In genomic region chr17:46497956-46498355, GRCm38 (mm10) we compare ENCODE assay signal across 15 mouse cellular contexts. TPM values are rescaled to one million over a fixed set of nuclear protein-coding genes. Genes with fewer than 3 reads are reported as not detected.
A peak's percentile ranks its signal among the peaks of the same experiment; 100 is the strongest.
DNase-seq lines count a peak whose midpoint lies in the region; ATAC-seq and TF ChIP-seq lines count a peak whose summit lies in the region.
"Had no signal": no experiment of that assay in that cellular context is flagged by ENCODE, and none has a peak within 500 bp of the region (broad histone marks: within the 10 kb centered on the region; RNA-seq: fewer than 3 reads in every experiment).

No protein-coding gene starts in this region.

- no peaks in the 10 kb centered on the region for H3K9me3 ChIP-seq in forebrain, embryonic 12.5 days
- H3K9me3 ChIP-seq in forebrain, embryonic 14.5 days (replicated peaks; ENCODE audit: control insufficient read depth, low read length): no peaks in the 10 kb centered on the region
- no peaks in the 10 kb centered on the region for H3K9me3 ChIP-seq in midbrain, embryonic 10.5 days (replicated peaks)
- H3K9me3 ChIP-seq in midbrain, embryonic 15.5 days: no peaks in the 10 kb centered on the region

- H3K79me2 ChIP-seq in myocyte (ENCODE audit: control insufficient read depth, insufficient read depth): no peaks in the 10 kb centered on the region

- intact Hi-C loops in heart, postnatal 25 days (cut with DNase I): no loop called here

- H3K9ac ChIP-seq in forebrain, embryonic 12.5 days: no peak overlapping the region
- H3K9ac ChIP-seq in forebrain, embryonic 14.5 days (ENCODE audit: low read length): no peak overlapping the region
- no peak overlapping the region for H3K9ac ChIP-seq in midbrain, embryonic 15.5 days

- H3K27ac ChIP-seq in forebrain, embryonic 12.5 days: no peak overlapping the region
- no peak overlapping the region for H3K27ac ChIP-seq in forebrain, embryonic 14.5 days (ENCODE audit: low read depth, low read length)
- H3K27ac ChIP-seq in midbrain, embryonic 10.5 days (replicated peaks): no peak overlapping the region
- H3K27ac ChIP-seq in midbrain, embryonic 15.5 days: no peak overlapping the region
- H3K27ac ChIP-seq: kidney, postnatal 0 days had no signal

- H3ac ChIP-seq in myocyte (ENCODE audit: control insufficient read depth, insufficient read length): no peak overlapping the region

- no peak overlapping the region for H3K4me3 ChIP-seq in forebrain, embryonic 12.5 days (replicated peaks)
- no peak overlapping the region for H3K4me3 ChIP-seq in forebrain, embryonic 14.5 days (ENCODE audit: low read depth, low read length)
- peak overlapping the region; percentile 80; the same call in 1 of the 2 replicates for H3K4me3 ChIP-seq in midbrain, embryonic 10.5 days
- H3K4me3 ChIP-seq in midbrain, embryonic 15.5 days: no peak overlapping the region
- H3K4me3 ChIP-seq in myocyte: peak overlapping the region; percentile 37

- H3K4me1 ChIP-seq in forebrain, embryonic 12.5 days: peaks cover 14% of the 10 kb centered on the region
- H3K4me1 ChIP-seq in forebrain, embryonic 14.5 days (ENCODE audit: control insufficient read depth, insufficient read depth, low read length): no peaks in the 10 kb centered on the region
- H3K4me1 ChIP-seq in midbrain, embryonic 10.5 days: peaks cover 23% of the 10 kb centered on the region
- peaks cover 4% of the 10 kb centered on the region; the same call in 1 of the 2 replicates for H3K4me1 ChIP-seq in midbrain, embryonic 15.5 days

- ATAC-seq in forebrain, embryonic 12.5 days (ENCODE audit: low FRiP score): no peak
- ATAC-seq in forebrain, embryonic 14.5 days: no peak
- ATAC-seq in midbrain, embryonic 15.5 days (replicated peaks): no peak
- ATAC-seq: midbrain, embryonic 16.5 days had no signal

- 61% methylated on average over 8 of the region's 8 CpGs for WGBS in forebrain, embryonic 12.5 days
- 51% methylated on average over 8 of the region's 8 CpGs for WGBS in forebrain, embryonic 14.5 days
- 70% methylated on average over 8 of the region's 8 CpGs for WGBS in midbrain, embryonic 10.5 days
- 58% methylated on average over 8 of the region's 8 CpGs for WGBS in midbrain, embryonic 15.5 days

- no peak for TF ChIP-seq POLR2A in myocyte (IDR thresholded peaks at IDR 0.05; ENCODE audit: insufficient read length, low read depth)

- H3K27me3 ChIP-seq in forebrain, embryonic 12.5 days: peaks cover 19% of the 10 kb centered on the region
- H3K27me3 ChIP-seq in forebrain, embryonic 14.5 days (replicated peaks; ENCODE audit: control insufficient read depth, insufficient read depth, low read length): no peaks in the 10 kb centered on the region; the same call in 1 of the 2 replicates
- peaks cover 21% of the 10 kb centered on the region for H3K27me3 ChIP-seq in midbrain, embryonic 10.5 days (ENCODE audit: low read depth, poor library complexity, severe bottlenecking)
- H3K27me3 ChIP-seq in midbrain, embryonic 15.5 days (replicated peaks): peaks cover 11% of the 10 kb centered on the region
- H3K27me3 ChIP-seq in myocyte (ENCODE audit: control insufficient read depth, insufficient read depth, insufficient read length): peaks cover 19% of the 10 kb centered on the region

- H3K36me3 ChIP-seq in forebrain, embryonic 12.5 days (replicated peaks): peaks cover 27% of the 10 kb centered on the region
- H3K36me3 ChIP-seq in forebrain, embryonic 14.5 days (ENCODE audit: control insufficient read depth, insufficient read depth, low read length): peaks cover 20% of the 10 kb centered on the region; the same call in 1 of the 2 replicates
- peaks cover 46% of the 10 kb centered on the region for H3K36me3 ChIP-seq in midbrain, embryonic 10.5 days
- peaks cover 7% of the 10 kb centered on the region for H3K36me3 ChIP-seq in midbrain, embryonic 15.5 days (replicated peaks)
- no peaks in the 10 kb centered on the region for H3K36me3 ChIP-seq in myocyte (ENCODE audit: control insufficient read depth, insufficient read depth)

- no peak for DNase-seq in forebrain, embryonic 14.5 days (ENCODE audit: low spot score)
- DNase-seq in midbrain, embryonic 10.5 days (ENCODE audit: low spot score): no peak
- peak; percentile 85 for DNase-seq in R1 (ENCODE audit: low read depth, low spot score)
- no peak for DNase-seq in cerebellum, postnatal 14 days
- DNase-seq in heart, postnatal 25 days (ENCODE audit: low spot score): no peak
- DNase-seq: right cerebral cortex, postnatal 25 days had no signal

- 0 out of 2 replicates have a peak overlapping the region, but pooled peaks have one; percentile 82 for H3K4me2 ChIP-seq in forebrain, embryonic 12.5 days
- no peak overlapping the region; the same call in 1 of the 2 replicates for H3K4me2 ChIP-seq in forebrain, embryonic 14.5 days (ENCODE audit: low read length)
- H3K4me2 ChIP-seq in midbrain, embryonic 15.5 days: no peak overlapping the region
- peak overlapping the region; percentile 75 for H3K4me2 ChIP-seq in myocyte (ENCODE audit: low read depth)

TF ChIP-seq in myocyte, 11 proteins besides CTCF, POLR2A, EP300 and RAD21:
- TF ChIP-seq TCF12 (IDR thresholded peaks at IDR 0.05; ENCODE audit: insufficient read depth, poor library complexity, severe bottlenecking) (no peak), SRF (IDR thresholded peaks at IDR 0.05; ENCODE audit: control insufficient read depth, insufficient read length, low read depth) (no peak), REST (IDR thresholded peaks at IDR 0.05; ENCODE audit: insufficient read depth, insufficient read length) (no peak), TCF3 (IDR thresholded peaks at IDR 0.05; ENCODE audit: insufficient read length, low read depth) (no peak)

RNA-seq across cellular contexts. Expression of gene Dnph1, which starts 1.4 kb away (rescaled TPM):
- polyA plus RNA-seq in forebrain, embryonic 12.5 days (2016; fragmentation: Nextera tagmentation; extraction: Ambion mirVana): 68.3 and 71.7 TPM in 2 replicates
- 33.0 and 41.6 TPM in 2 replicates for polyA plus RNA-seq in forebrain, embryonic 14.5 days (2014; fragmentation: Nextera tagmentation; extraction: Ambion mirVana)
- 85.2 and 98.4 TPM in 2 replicates for polyA plus RNA-seq in midbrain, embryonic 10.5 days (2016; fragmentation: Nextera tagmentation; extraction: Ambion mirVana)
- polyA plus RNA-seq in midbrain, embryonic 15.5 days (2015; fragmentation: Nextera tagmentation; extraction: Ambion mirVana): 14.5 and 17.3 TPM in 2 replicates
- polyA plus RNA-seq in myocyte (2012; fragmentation: generic; extraction: Trizol): 22.6 TPM
- 1 to 10 TPM; 1.1 to 2.4 TPM for total RNA-seq in heart, postnatal 25 days (2021)
- total RNA-seq: neutrophil, adult 5-6 weeks had no signal

RNA-seq across cellular contexts. Expression of gene Ttbk1, which starts 10.5 kb away (rescaled TPM):
- polyA plus RNA-seq in forebrain, embryonic 12.5 days (2016; fragmentation: Nextera tagmentation; extraction: Ambion mirVana): 4.0 and 5.0 TPM in 2 replicates
- polyA plus RNA-seq in forebrain, embryonic 14.5 days (2014; fragmentation: Nextera tagmentation; extraction: Ambion mirVana): 3.8 and 4.8 TPM in 2 replicates
- 0.81 and 1.8 TPM in 2 replicates for polyA plus RNA-seq in midbrain, embryonic 10.5 days (2016; fragmentation: Nextera tagmentation; extraction: Ambion mirVana)
- polyA plus RNA-seq in midbrain, embryonic 15.5 days (2015; fragmentation: Nextera tagmentation; extraction: Ambion mirVana): 8.7 and 9.0 TPM in 2 replicates
- not detected for polyA plus RNA-seq in myocyte (2012; fragmentation: generic; extraction: Trizol)
- total RNA-seq in heart, postnatal 25 days (2021): under 1 TPM; 0.20 to 0.34 TPM

RNA-seq across cellular contexts. Expression of gene Cul9, which starts 48.2 kb away (rescaled TPM):
- 9.8 and 11.3 TPM in 2 replicates for polyA plus RNA-seq in forebrain, embryonic 12.5 days (2016; fragmentation: Nextera tagmentation; extraction: Ambion mirVana)
- polyA plus RNA-seq in forebrain, embryonic 14.5 days (2014; fragmentation: Nextera tagmentation; extraction: Ambion mirVana): 7.6 and 10.8 TPM in 2 replicates
- polyA plus RNA-seq in midbrain, embryonic 10.5 days (2016; fragmentation: Nextera tagmentation; extraction: Ambion mirVana): 4.4 and 6.3 TPM in 2 replicates
- 25.0 and 26.7 TPM in 2 replicates for polyA plus RNA-seq in midbrain, embryonic 15.5 days (2015; fragmentation: Nextera tagmentation; extraction: Ambion mirVana)
- polyA plus RNA-seq in myocyte (2012; fragmentation: generic; extraction: Trizol): 0.43 TPM
- 10 to 100 TPM; 19.4 to 19.5 TPM for total RNA-seq in heart, postnatal 25 days (2021)

RNA-seq across cellular contexts. Expression of gene Srf, which starts 58.0 kb away (rescaled TPM):
- polyA plus RNA-seq in forebrain, embryonic 12.5 days (2016; fragmentation: Nextera tagmentation; extraction: Ambion mirVana): 5.0 TPM in 2 replicates
- 4.6 and 4.7 TPM in 2 replicates for polyA plus RNA-seq in forebrain, embryonic 14.5 days (2014; fragmentation: Nextera tagmentation; extraction: Ambion mirVana)
- 5.0 and 6.5 TPM in 2 replicates for polyA plus RNA-seq in midbrain, embryonic 10.5 days (2016; fragmentation: Nextera tagmentation; extraction: Ambion mirVana)
- polyA plus RNA-seq in midbrain, embryonic 15.5 days (2015; fragmentation: Nextera tagmentation; extraction: Ambion mirVana): 3.7 and 5.7 TPM in 2 replicates
- 51.1 TPM for polyA plus RNA-seq in myocyte (2012; fragmentation: generic; extraction: Trizol)
- total RNA-seq in heart, postnatal 25 days (2021): 10 to 100 TPM; 98.7 to 99.3 TPM

RNA-seq across cellular contexts. Expression of gene Slc22a7, which starts 59.7 kb away (rescaled TPM):
- 0.14 TPM in 1 of 2 replicates, not detected in the other for polyA plus RNA-seq in forebrain, embryonic 12.5 days (2016; fragmentation: Nextera tagmentation; extraction: Ambion mirVana)
- polyA plus RNA-seq in forebrain, embryonic 14.5 days (2014; fragmentation: Nextera tagmentation; extraction: Ambion mirVana): not detected in 2 replicates
- polyA plus RNA-seq in midbrain, embryonic 10.5 days (2016; fragmentation: Nextera tagmentation; extraction: Ambion mirVana): not detected in 2 replicates
- not detected in 2 replicates for polyA plus RNA-seq in midbrain, embryonic 15.5 days (2015; fragmentation: Nextera tagmentation; extraction: Ambion mirVana)
- not detected for polyA plus RNA-seq in myocyte (2012; fragmentation: generic; extraction: Trizol)
- not detected for total RNA-seq in heart, postnatal 25 days (2021)
- total RNA-seq: neutrophil, adult 5-6 weeks had no signal
- polyA plus RNA-seq: heart, postnatal 0 days; lung, embryonic 16.5 days; midbrain, embryonic 16.5 days; stomach, embryonic 14.5 days had no signal

Comparison
In these comparisons a context has a peak if more than half of its experiments do, and no peak if none do; other contexts are left out.
1. H3K4me2 ChIP-seq: peak in forebrain, embryonic 12.5 days (single experiment) and myocyte (single experiment); none in forebrain, embryonic 14.5 days (single experiment) and midbrain, embryonic 15.5 days (single experiment).
2. H3K4me3 ChIP-seq: peak in midbrain, embryonic 10.5 days (single experiment) and myocyte (single experiment); none in forebrain, embryonic 12.5 days (single experiment), forebrain, embryonic 14.5 days (single experiment) and midbrain, embryonic 15.5 days (single experiment).